Mouse (Mus musculus): ENCODE data around the gene Alb.

DNA sequence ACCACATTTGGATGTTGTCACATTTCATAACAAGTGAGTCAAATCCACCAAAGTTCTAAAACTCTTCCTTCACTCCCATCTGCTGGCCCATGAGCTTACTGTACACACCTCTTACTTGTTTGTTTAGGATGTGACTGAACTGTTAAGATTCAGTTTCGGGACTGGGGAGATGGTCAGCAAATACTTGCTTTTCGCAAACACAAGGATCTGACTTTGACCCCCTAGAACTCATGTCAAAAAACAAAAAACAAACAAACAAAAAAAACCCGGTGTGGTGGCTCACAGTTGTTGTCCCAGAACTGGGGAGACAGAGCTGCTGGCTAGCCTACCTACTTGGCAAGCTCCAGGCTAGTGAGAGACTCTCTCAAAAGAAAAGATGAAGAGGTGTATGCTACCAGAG, 35.5 kb upstream of the Alb start:
- TF ChIP-seq CTCF (IDR thresholded peaks at IDR 0.05; ENCODE audit: low read depth, low read length) (no peak), TAL1 (conservative IDR thresholded peaks at IDR 0.05; ENCODE audit: low read depth, low read length) (no peak), GATA1 (IDR thresholded peaks at IDR 0.05; ENCODE audit: borderline replicate concordance, low read length) (no peak), GATA2 (IDR thresholded peaks at IDR 0.05; ENCODE audit: borderline replicate concordance, low read depth, low read length) (no peak), POLR2AphosphoS5 (IDR thresholded peaks at IDR 0.05; ENCODE audit: insufficient replicate concordance, low read depth, low read length) (no peak)

Measured in G1E (cell line).